Mouse (Mus musculus): Measurements from ENCODE around the gene Fahd2a. TPM values are rescaled to one million over a fixed set of nuclear protein-coding genes. Genes with fewer than 3 reads are reported as not detected.

The Fahd2a gene
- polyA plus RNA-seq, 1 experiment from 2014 or later = 16.9 TPM

GRCm38 (mm10) chr2:127390846-127391245, 53.5 kb downstream of the Fahd2a start:
- H3K4me2 ChIP-seq (ENCODE audit: low read depth, low read length) = no peak overlapping the region
- H3K4me1 ChIP-seq (ENCODE audit: insufficient read depth) = peaks cover 8% of the 10 kb centered on the region; the same call in 1 of the 2 replicates
- H3K27me3 ChIP-seq (ENCODE audit: insufficient read depth, low read length) = no peaks in the 10 kb centered on the region
- no peaks in the 10 kb centered on the region for H3K9me3 ChIP-seq (ENCODE audit: low read length)
- H3K4me3 ChIP-seq (ENCODE audit: low read depth, low read length) = no peak overlapping the region
- ATAC-seq = no peak
- TF ChIP-seq EP300 (IDR thresholded peaks at IDR 0.05; ENCODE audit: low read depth) = no peak
- no peak for TF ChIP-seq CTCF (IDR thresholded peaks at IDR 0.05; ENCODE audit: low read depth)
- no peak overlapping the region for H3K27ac ChIP-seq (ENCODE audit: low read depth)
- H3K36me3 ChIP-seq (replicated peaks; ENCODE audit: insufficient read depth, low read length) = no peaks in the 10 kb centered on the region
- no peak for DNase-seq
- 68% methylated on average over 4 of the region's 4 CpGs for WGBS (ENCODE audit: insufficient replicate concordance)
- no peak overlapping the region for H3K9ac ChIP-seq (replicated peaks)

- Histone ChIP-seq H3K4me1 (ENCODE audit: insufficient read depth) (peaks cover 8% of the 10 kb centered on the region; the same call in 1 of the 2 replicates), H3K9me3 (ENCODE audit: low read length) (no peaks in the 10 kb centered on the region), H3K9ac (replicated peaks) (no peak overlapping the region), H3K27me3 (ENCODE audit: insufficient read depth, low read length) (no peaks in the 10 kb centered on the region), H3K36me3 (replicated peaks; ENCODE audit: insufficient read depth, low read length) (no peaks in the 10 kb centered on the region), H3K4me2 (ENCODE audit: low read depth, low read length) (no peak overlapping the region), H3K27ac (ENCODE audit: low read depth) (no peak overlapping the region), H3K4me3 (ENCODE audit: low read depth, low read length) (no peak overlapping the region)
- ATAC-seq (no peak), DNase-seq (no peak)
- 66% methylated on average over 3 of the region's 3 CpGs for WGBS (ENCODE audit: insufficient replicate concordance)
- TF ChIP-seq CTCF (IDR thresholded peaks at IDR 0.05; ENCODE audit: low read depth) (no peak), EP300 (IDR thresholded peaks at IDR 0.05; ENCODE audit: low read depth) (no peak)
These were observed 54.0 kb downstream of the Fahd2a start for GRCm38 (mm10) chr2:127390352-127390751.

- H3K4me2 ChIP-seq (ENCODE audit: low read depth, low read length) = no peak overlapping the region
- TF ChIP-seq EP300 (IDR thresholded peaks at IDR 0.05; ENCODE audit: low read depth) (no peak), CTCF (IDR thresholded peaks at IDR 0.05; ENCODE audit: low read depth) (no peak)
- no peak overlapping the region for H3K4me3 ChIP-seq (ENCODE audit: low read depth, low read length)
- ATAC-seq (no peak), DNase-seq (no peak)
- H3K27me3 ChIP-seq (ENCODE audit: insufficient read depth, low read length) = no peaks in the 10 kb centered on the region
- H3K9me3 ChIP-seq (ENCODE audit: low read length) = no peaks in the 10 kb centered on the region
- H3K9ac ChIP-seq (replicated peaks) = no peak overlapping the region
- H3K27ac ChIP-seq (ENCODE audit: low read depth) = no peak overlapping the region
- no peaks in the 10 kb centered on the region for H3K36me3 ChIP-seq (replicated peaks; ENCODE audit: insufficient read depth, low read length)
- WGBS (ENCODE audit: insufficient replicate concordance) = 56% methylated on average over 2 of the region's 2 CpGs
- H3K4me1 ChIP-seq (ENCODE audit: insufficient read depth) = peaks cover 5% of the 10 kb centered on the region; the same call in 1 of the 2 replicates
These were observed 56.8 kb downstream of the Fahd2a start for GRCm38 (mm10) chr2:127387521-127387920.

Other genes starting within 250 kb of the Fahd2a start
- gene 1810024B03Rik, start 236.3 kb downstream of the Fahd2a start, polyA plus RNA-seq (2015; fragmentation: Nextera tagmentation; extraction: Ambion mirVana) = 1.1 and 1.2 TPM in 2 replicates
- gene Snrnp200, start 236.2 kb downstream of the Fahd2a start, polyA plus RNA-seq (2015; fragmentation: Nextera tagmentation; extraction: Ambion mirVana) = 11.3 and 13.5 TPM in 2 replicates
- 31.0 and 31.9 TPM in 2 replicates for gene Ciao1, start 196.7 kb downstream of the Fahd2a start, polyA plus RNA-seq (2015; fragmentation: Nextera tagmentation; extraction: Ambion mirVana)
- gene Tmem127, start 196.7 kb downstream of the Fahd2a start, polyA plus RNA-seq (2015; fragmentation: Nextera tagmentation; extraction: Ambion mirVana) = 10.0 and 11.4 TPM in 2 replicates
- gene Stard7, start 174.3 kb downstream of the Fahd2a start, polyA plus RNA-seq (2015; fragmentation: Nextera tagmentation; extraction: Ambion mirVana) = 41.7 and 44.7 TPM in 2 replicates
- gene Dusp2, start 108.4 kb downstream of the Fahd2a start, polyA plus RNA-seq (2015; fragmentation: Nextera tagmentation; extraction: Ambion mirVana) = 5.6 and 5.9 TPM in 2 replicates
- not detected in 2 replicates for gene Astl, start 105.9 kb downstream of the Fahd2a start, polyA plus RNA-seq (2015; fragmentation: Nextera tagmentation; extraction: Ambion mirVana)
- 4.7 and 4.8 TPM in 2 replicates for gene Adra2b, start 81.4 kb downstream of the Fahd2a start, polyA plus RNA-seq (2015; fragmentation: Nextera tagmentation; extraction: Ambion mirVana)
- 0.46 and 0.51 TPM in 2 replicates for gene Gpat2, start 19.4 kb downstream of the Fahd2a start, polyA plus RNA-seq (2015; fragmentation: Nextera tagmentation; extraction: Ambion mirVana)
- 0.23 and 0.43 TPM in 2 replicates for gene Kcnip3, start 77.5 kb upstream of the Fahd2a start, polyA plus RNA-seq (2015; fragmentation: Nextera tagmentation; extraction: Ambion mirVana)
- gene Prom2, start 96.9 kb upstream of the Fahd2a start, polyA plus RNA-seq (2015; fragmentation: Nextera tagmentation; extraction: Ambion mirVana) = not detected in 2 replicates
- 1.2 and 1.7 TPM in 2 replicates for gene Zfp661, start 142.5 kb upstream of the Fahd2a start, polyA plus RNA-seq (2015; fragmentation: Nextera tagmentation; extraction: Ambion mirVana)
- gene Mrps5, start 142.7 kb upstream of the Fahd2a start, polyA plus RNA-seq (2015; fragmentation: Nextera tagmentation; extraction: Ambion mirVana) = 76.3 and 81.5 TPM in 2 replicates
- gene Mal, start 212.1 kb upstream of the Fahd2a start, polyA plus RNA-seq (2015; fragmentation: Nextera tagmentation; extraction: Ambion mirVana) = 0.23 and 0.24 TPM in 2 replicates